Mouse (Mus musculus) CH12.LX (cell line): ENCODE measurements around the gene Polr2b. TPM values are rescaled to one million over a fixed set of nuclear protein-coding genes. Genes with fewer than 3 reads are reported as not detected.

ENCODE experiments used
- DNase-seq: peaks from one replicate; pipeline ENCODE4 v3.0.0-alpha.2; 2013; ENCODE audit errors: extremely low read depth
- H3K27ac ChIP-seq: 2 replicates; pipeline ENCODE4 v1.5.1; 2012; ENCODE audit warnings: low read depth, mild to moderate bottlenecking, control low read depth, moderate library complexity; ENCODE audit not compliant: insufficient read depth
- H3K27me3 ChIP-seq: replicated peaks from 2 replicates; pipeline ENCODE3; 2012; ENCODE audit warnings: inconsistent platforms
- H3K36me3 ChIP-seq, 2 experiments: replicated peaks in 1 of 2; 2 replicates each; pipeline versions ENCODE3 to v1.6.1; 2012; ENCODE audit warnings: inconsistent platforms in 1 of 2, low read length in 1 of 2, mild to moderate bottlenecking in 1 of 2, mixed read lengths in 1 of 2, moderate library complexity in 1 of 2; ENCODE audit not compliant: control insufficient read depth in 1 of 2, insufficient read depth in 1 of 2
- H3K4me1 ChIP-seq, 2 experiments: 2 replicates each; pipeline ENCODE4 v1.6.1; 2012; ENCODE audit warnings: inconsistent platforms in 1 of 2, moderate library complexity in 1 of 2; ENCODE audit not compliant: insufficient read depth in 2 of 2, control insufficient read depth in 1 of 2
- H3K4me2 ChIP-seq: 2 replicates; pipeline ENCODE4 v1.6.1; 2012; ENCODE audit warnings: low read depth, mild to moderate bottlenecking, control low read depth; ENCODE audit not compliant: poor library complexity, insufficient read depth, severe bottlenecking
- H3K4me3 ChIP-seq, 3 experiments: fragments of 150-350 bp in 1 of 3; sonication (generic) in 1 of 3; replicated peaks in 1 of 3; 2 replicates each; pipeline versions ENCODE3 to v1.5.1; 2011 to 2012; ENCODE audit warnings: low read depth in 2 of 3, low read length in 2 of 3, mild to moderate bottlenecking in 2 of 3, moderate library complexity in 2 of 3, control low read depth in 1 of 3, improper control_type of control experiment in 1 of 3, inconsistent platforms in 1 of 3, mixed read lengths in 1 of 3; ENCODE audit not compliant: poor library complexity in 1 of 3
- H3K79me2 ChIP-seq: replicated peaks from 2 replicates; pipeline ENCODE4 v1.6.1; 2012; ENCODE audit warnings: mild to moderate bottlenecking, moderate library complexity; ENCODE audit not compliant: control insufficient read depth, poor library complexity, insufficient read depth, severe bottlenecking; ENCODE audit errors: extremely low read depth
- H3K9ac ChIP-seq: 2 replicates; pipeline ENCODE4 v1.6.1; 2012; ENCODE audit warnings: low read depth, mild to moderate bottlenecking, control low read depth, moderate library complexity; ENCODE audit not compliant: insufficient read depth
- H3K9me3 ChIP-seq: replicated peaks from 2 replicates; pipeline ENCODE3; 2012; ENCODE audit warnings: low read length, inconsistent platforms, mixed read lengths
- BHLHE40 ChIP-seq: IDR thresholded peaks from 2 replicates; pipeline ENCODE4 v1.6.1; 2011; ENCODE audit warnings: mild to moderate bottlenecking, low read depth, low read length, improper control_type of control experiment
- CHD1 ChIP-seq: IDR thresholded peaks from 2 replicates; pipeline ENCODE4 v1.6.1; 2012; ENCODE audit warnings: low read depth, low read length, improper control_type of control experiment, inconsistent platforms
- CHD2 ChIP-seq: IDR thresholded peaks from 2 replicates; pipeline ENCODE4 v1.6.1; 2011; ENCODE audit warnings: low read length, improper control_type of control experiment
- EP300 ChIP-seq: IDR thresholded peaks from 2 replicates; pipeline ENCODE4 v1.6.1; 2011; ENCODE audit warnings: low read length, improper control_type of control experiment
- IRF4 ChIP-seq: IDR thresholded peaks from 2 replicates; pipeline ENCODE4 v1.6.1; 2014; ENCODE audit warnings: low read depth, mild to moderate bottlenecking, inconsistent platforms, low read length, improper control_type of control experiment
- MAX ChIP-seq: IDR thresholded peaks from 2 replicates; pipeline ENCODE4 v1.6.1; 2011; ENCODE audit warnings: low read length, improper control_type of control experiment
- MEF2A ChIP-seq: IDR thresholded peaks from 2 replicates; pipeline ENCODE4 v1.6.1; 2014; ENCODE audit warnings: low read depth, mild to moderate bottlenecking, inconsistent platforms, low read length, improper control_type of control experiment, borderline replicate concordance
- MYC ChIP-seq: IDR thresholded peaks from 2 replicates; pipeline ENCODE4 v1.6.1; 2011; ENCODE audit warnings: low read depth, mild to moderate bottlenecking, improper control_type of control experiment, low read length
- PAX5 ChIP-seq: IDR thresholded peaks from 2 replicates; pipeline ENCODE4 v1.6.1; 2012; ENCODE audit warnings: low read length, inconsistent platforms, mixed read lengths
- POLR2A ChIP-seq: IDR thresholded peaks from 2 replicates; pipeline ENCODE4 v1.6.1; 2011; ENCODE audit warnings: low read depth, mild to moderate bottlenecking, improper control_type of control experiment, low read length
- POLR2AphosphoS2 ChIP-seq: IDR thresholded peaks from 2 replicates; pipeline ENCODE4 v1.6.1; 2011; ENCODE audit warnings: low read depth, low read length, improper control_type of control experiment
- UBTF ChIP-seq: IDR thresholded peaks from 2 replicates; pipeline ENCODE4 v1.6.1; 2012; ENCODE audit warnings: low read depth, mild to moderate bottlenecking, inconsistent platforms, low read length, improper control_type of control experiment, moderate library complexity
- ZC3H11A ChIP-seq: IDR thresholded peaks from 2 replicates; pipeline ENCODE4 v1.6.1; 2012; ENCODE audit warnings: low read depth, mild to moderate bottlenecking, inconsistent platforms, low read length, improper control_type of control experiment
- ZKSCAN1 ChIP-seq: IDR thresholded peaks from 2 replicates; pipeline ENCODE4 v1.6.1; 2012; ENCODE audit warnings: low read depth, inconsistent platforms, low read length, improper control_type of control experiment, borderline replicate concordance
- ZMIZ1 ChIP-seq: IDR thresholded peaks from 2 replicates; pipeline ENCODE4 v1.6.1; 2012; ENCODE audit warnings: low read depth, mild to moderate bottlenecking, inconsistent platforms, low read length, improper control_type of control experiment
- dilution Hi-C: fragments of 300-500 bp; cut with MboI; formaldehyde crosslinking; loops from 2 replicates; pipeline ENCODE4 v1.14.3; 2020; ENCODE audit warnings: low sequenced_read_pairs; ENCODE audit not compliant: extremely low pct_unique_long_range_greater_than_20kb, extremely low pct_ligation_motif_present
- in situ Hi-C: fragments of 300-500 bp; cut with MboI; formaldehyde crosslinking; loops from 3 replicates; pipeline ENCODE4 v1.14.3; 2019; ENCODE audit warnings: low sequenced_read_pairs, low pct_ligation_motif_present, low pct_unique_long_range_greater_than_20kb, mixed read lengths
- polyA plus RNA-seq: library from polyadenylated mRNA; unstranded; fragments of >175 nt; gene quantifications from 2 replicates; pipeline ENCODE4 v1.2.1, GENCODE M21; 2012; ENCODE audit warnings: low read depth; ENCODE audit not compliant: insufficient read length
- total RNA-seq, 2 experiments: library from RNA; depleted of rRNA; stranded (reverse); fragments of 300-350 nt in 1 of 2; fragments of >200 nt in 1 of 2; gene quantifications; 2 replicates each; pipeline ENCODE4 v1.2.3; 2012 to 2014

Gene Polr2b
- total and polyA plus RNA-seq, 3 experiments, result 88.0 to 133 (median 119) TPM

DNA sequence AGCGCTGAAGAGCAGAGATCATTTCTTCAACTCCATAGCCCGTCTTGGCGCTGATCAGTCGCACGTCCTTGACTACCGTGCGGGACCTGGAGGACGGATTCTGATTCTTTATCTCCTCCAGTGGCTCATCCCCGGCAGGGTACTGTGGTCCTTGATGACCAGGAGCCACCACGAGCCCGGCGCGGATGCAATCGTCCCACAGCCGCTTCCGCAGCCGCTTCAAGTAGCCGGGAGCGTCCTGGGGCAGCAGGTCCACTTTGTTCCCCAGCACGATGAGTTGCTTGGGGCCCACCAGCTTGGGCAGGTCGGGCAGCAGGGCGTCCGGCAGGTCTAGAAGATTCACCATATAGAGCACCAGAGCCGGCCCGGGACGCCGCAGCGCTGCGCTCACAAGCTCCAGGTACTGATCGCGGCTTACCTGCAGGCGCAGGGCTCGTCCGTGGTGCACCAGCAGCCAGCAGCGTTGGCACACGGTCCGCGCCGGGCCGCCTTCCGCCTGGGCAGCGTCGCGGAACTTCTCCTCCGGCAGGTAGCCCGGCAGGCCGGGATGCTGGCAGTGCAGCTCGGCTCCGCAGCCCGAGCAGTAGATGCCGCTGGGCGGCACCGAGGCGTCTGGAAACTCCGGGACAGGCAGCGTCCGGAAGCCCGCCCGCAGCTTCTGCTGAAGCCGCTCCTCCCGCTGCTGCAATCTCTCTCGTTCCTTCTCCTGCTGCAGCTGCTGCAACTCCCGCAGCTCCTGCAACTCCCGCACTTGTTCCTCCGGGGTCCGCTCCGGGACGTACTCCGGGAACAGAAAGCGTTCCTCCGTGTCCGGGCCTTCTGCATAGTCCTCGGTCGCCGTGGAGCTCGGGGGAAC, 668 bp upstream of the Polr2b start:
- H3K4me2 ChIP-seq, result peak overlapping the region; percentile 88
- in situ Hi-C loops (no loop called here), dilution Hi-C loops (no loop called here)
- peaks cover 7 to 44% of the 10 kb centered on the region in 2 experiments for H3K4me1 ChIP-seq
- peak; percentile 38 for DNase-seq
- H3K9me3 ChIP-seq, result no peaks in the 10 kb centered on the region
- H3K27me3 ChIP-seq, result no peaks in the 10 kb centered on the region
- H3K27ac ChIP-seq, result no peak overlapping the region
- H3K36me3 ChIP-seq, result peaks cover 27 to 50% of the 10 kb centered on the region in 2 experiments
- peaks cover 72% of the 10 kb centered on the region for H3K79me2 ChIP-seq
- TF ChIP-seq MEF2A, result no peak
- TF ChIP-seq CHD1, result no peak; the same call in 1 of the 2 replicates
- TF ChIP-seq BHLHE40, result no peak
- TF ChIP-seq POLR2A, result no peak
- TF ChIP-seq IRF4, result no peak
- no peak for TF ChIP-seq MAX
- peak; percentile 92 for TF ChIP-seq UBTF
- no peak for TF ChIP-seq ZKSCAN1
- TF ChIP-seq CHD2, result no peak
- TF ChIP-seq ZMIZ1, result 0 out of 2 replicates have a peak, but pooled peaks have one; percentile 4
- TF ChIP-seq PAX5, result no peak
- no peak for TF ChIP-seq EP300
- no peak for TF ChIP-seq MYC
- peak overlapping the region; percentile 80 for H3K9ac ChIP-seq
- peak overlapping the region; percentile 93 to 96 (median 96) for H3K4me3 ChIP-seq

GRCm38 (mm10) chr5:77314206-77314605, 4.3 kb downstream of the Polr2b start:
- H3K27me3 ChIP-seq, result no peaks in the 10 kb centered on the region
- H3K9me3 ChIP-seq, result no peaks in the 10 kb centered on the region
- H3K27ac ChIP-seq, result no peak overlapping the region
- H3K4me2 ChIP-seq, result no peak overlapping the region
- peaks cover 35 to 61% of the 10 kb centered on the region in 2 experiments for H3K36me3 ChIP-seq
- no peak overlapping the region for H3K4me3 ChIP-seq
- H3K9ac ChIP-seq, result no peak overlapping the region
- DNase-seq, result no peak
- in situ Hi-C loops (no loop called here), dilution Hi-C loops (no loop called here)
- peaks cover 3 to 14% of the 10 kb centered on the region in 2 experiments for H3K4me1 ChIP-seq
- no peak for TF ChIP-seq IRF4
- no peak for TF ChIP-seq POLR2AphosphoS2
- no peak for TF ChIP-seq POLR2A
- no peak for TF ChIP-seq ZC3H11A
- peaks cover 50% of the 10 kb centered on the region for H3K79me2 ChIP-seq
